Mouse (Mus musculus): ENCODE measurements at regions not wholly inside any gene's neighbourhood (a gene's known extent, or its start where the extent isn't known, plus 50 kb on each side); places are given as distances from the start of the nearest gene placed in this dataset.
A peak's percentile ranks its signal among the peaks of the same experiment; 100 is the strongest.

DNA sequence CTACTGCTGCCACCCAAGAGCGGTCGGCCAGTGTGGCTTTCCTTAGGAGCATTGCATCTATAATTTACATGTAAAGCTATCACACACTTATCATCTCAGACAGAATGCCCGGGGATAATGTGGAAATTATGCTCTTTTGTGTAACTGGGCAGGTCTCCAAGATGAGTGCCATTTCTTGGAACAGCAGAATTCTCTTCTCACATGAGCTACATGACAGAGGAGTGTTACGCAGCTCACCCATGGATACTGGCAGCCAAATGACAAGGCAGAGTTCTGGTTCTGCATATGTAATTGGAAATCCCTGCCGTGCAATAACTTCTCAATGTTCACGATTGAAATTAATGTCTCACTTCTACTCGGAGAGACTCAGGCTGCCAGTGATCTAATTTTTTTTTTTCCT lies 119.1 kb downstream of the Ube2e3 start:
- Histone ChIP-seq H3K27ac (replicated peaks) (no peak overlapping the region), H3K9ac (no peak overlapping the region), H3K9me3 (replicated peaks) (no peaks in the 10 kb centered on the region), H3K4me2 (replicated peaks) (no peak overlapping the region), H3K27me3 (no peaks in the 10 kb centered on the region), H3K4me1 (0 out of 2 replicates have a peak, but pooled peaks cover 5% of the 10 kb centered on the region), H3K36me3 (no peaks in the 10 kb centered on the region), H3K4me3 (replicated peaks) (no peak overlapping the region)
- WGBS: 60% methylated on average over 7 of the region's 7 CpGs
- ATAC-seq (ENCODE audit: insufficient number of reproducible peaks, low FRiP score, low TSS enrichment, low read depth): peak; percentile 15; the same call in 1 of the 2 replicates

DNA sequence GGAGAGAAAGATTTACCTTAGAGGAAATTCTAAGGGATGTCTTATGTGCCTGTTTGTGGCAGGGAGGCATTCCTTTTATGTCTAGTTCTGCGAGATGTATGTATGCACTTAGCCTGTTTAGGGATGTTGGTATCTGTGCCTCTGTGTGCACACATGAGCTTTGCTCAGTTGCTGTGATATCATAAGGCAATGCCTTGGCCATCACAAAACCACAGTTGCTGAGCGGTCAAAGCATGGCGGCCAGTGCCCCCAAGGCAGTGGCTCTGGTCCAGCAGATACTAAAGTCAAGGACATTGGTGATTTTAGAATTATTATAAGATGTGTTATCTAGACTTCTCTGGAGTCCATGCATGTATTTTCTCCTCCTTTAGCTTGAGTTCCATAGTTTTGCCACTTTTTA lies 119.5 kb downstream of the Ube2e3 start:
- WGBS: 92% methylated on average over 3 of the region's 3 CpGs
- Histone ChIP-seq H3K4me3 (replicated peaks) (no peak overlapping the region), H3K27ac (replicated peaks) (no peak overlapping the region), H3K9ac (no peak overlapping the region), H3K4me1 (0 out of 2 replicates have a peak, but pooled peaks cover 5% of the 10 kb centered on the region), H3K9me3 (replicated peaks) (no peaks in the 10 kb centered on the region), H3K27me3 (no peaks in the 10 kb centered on the region), H3K36me3 (no peaks in the 10 kb centered on the region), H3K4me2 (replicated peaks) (no peak overlapping the region)
- no peak for ATAC-seq (ENCODE audit: insufficient number of reproducible peaks, low FRiP score, low TSS enrichment, low read depth)

DNA sequence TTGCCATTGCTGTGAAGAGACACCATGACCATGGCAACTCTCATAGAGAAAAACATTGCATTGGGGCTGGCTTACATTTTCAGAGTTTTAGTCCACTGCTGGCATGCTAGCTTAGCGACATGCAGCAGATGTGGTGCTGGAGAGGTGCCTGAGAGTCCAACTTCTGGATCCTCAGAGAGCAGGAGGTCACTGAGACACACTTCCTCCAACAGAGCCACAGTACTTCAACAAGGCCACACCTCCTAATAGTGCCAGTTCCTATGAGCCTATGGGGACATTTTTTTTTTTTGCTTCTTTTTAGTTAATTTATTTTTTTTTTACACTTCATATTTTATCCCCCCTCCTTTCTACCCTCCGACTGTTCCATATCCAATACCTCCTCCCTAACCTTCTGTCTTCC lies 120.3 kb downstream of the Ube2e3 start:
- H3K27ac ChIP-seq (replicated peaks): no peak overlapping the region
- no peaks in the 10 kb centered on the region for H3K9me3 ChIP-seq (replicated peaks)
- ATAC-seq (ENCODE audit: insufficient number of reproducible peaks, low FRiP score, low TSS enrichment, low read depth): no peak
- H3K36me3 ChIP-seq: no peaks in the 10 kb centered on the region
- no peak overlapping the region for H3K9ac ChIP-seq
- no peak overlapping the region for H3K4me3 ChIP-seq (replicated peaks)
- H3K27me3 ChIP-seq: no peaks in the 10 kb centered on the region
- 0 out of 2 replicates have a peak, but pooled peaks cover 5% of the 10 kb centered on the region for H3K4me1 ChIP-seq
- WGBS: 89% methylated on average over 2 of the region's 2 CpGs
- no peak overlapping the region for H3K4me2 ChIP-seq (replicated peaks)

DNA sequence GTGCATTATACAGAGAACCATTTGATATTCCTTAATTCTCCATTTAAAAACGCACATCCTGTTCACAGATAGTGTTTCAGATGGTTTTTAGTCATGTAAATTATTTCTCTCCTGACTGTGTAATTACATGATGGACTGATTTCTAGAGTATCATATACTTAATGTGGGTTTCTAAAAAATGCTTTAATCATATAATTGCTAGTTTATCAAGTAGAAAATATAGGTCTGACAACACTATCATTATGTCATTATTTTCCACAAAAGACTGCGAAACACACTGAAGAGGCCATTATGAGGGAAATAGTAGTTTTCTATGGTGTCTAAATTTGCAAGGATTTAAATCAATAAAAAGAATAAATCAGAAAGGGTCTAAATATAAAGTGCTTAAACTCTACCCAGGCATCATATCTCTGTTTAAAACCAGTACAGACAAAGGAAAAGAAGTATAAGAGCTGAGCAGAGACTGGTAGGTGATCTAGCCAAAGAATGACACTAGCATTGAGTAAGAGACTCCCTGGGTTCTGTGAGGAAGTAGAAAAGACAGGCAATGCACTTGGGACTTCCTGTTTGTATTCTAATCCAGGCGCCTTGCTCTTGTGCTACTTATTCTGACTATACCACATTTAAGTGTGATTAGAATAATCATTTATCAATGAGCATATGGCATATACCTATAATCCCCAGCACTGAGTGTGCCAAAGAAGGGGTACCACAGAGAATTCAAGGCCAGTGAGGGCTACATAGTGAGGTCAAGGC lies 127.1 kb downstream of the Ube2e3 start:
- WGBS: 61% methylated on average over 3 of the region's 3 CpGs
- H3K4me1 ChIP-seq: no peaks in the 10 kb centered on the region
- H3K4me3 ChIP-seq (replicated peaks): no peak overlapping the region
- ATAC-seq (ENCODE audit: insufficient number of reproducible peaks, low FRiP score, low TSS enrichment, low read depth): no peak
- no peaks in the 10 kb centered on the region for H3K27me3 ChIP-seq
- H3K9me3 ChIP-seq (replicated peaks): no peaks in the 10 kb centered on the region
- no peaks in the 10 kb centered on the region for H3K36me3 ChIP-seq
- no peak overlapping the region for H3K27ac ChIP-seq (replicated peaks)
- no peak overlapping the region for H3K9ac ChIP-seq
- H3K4me2 ChIP-seq (replicated peaks): no peak overlapping the region

DNA sequence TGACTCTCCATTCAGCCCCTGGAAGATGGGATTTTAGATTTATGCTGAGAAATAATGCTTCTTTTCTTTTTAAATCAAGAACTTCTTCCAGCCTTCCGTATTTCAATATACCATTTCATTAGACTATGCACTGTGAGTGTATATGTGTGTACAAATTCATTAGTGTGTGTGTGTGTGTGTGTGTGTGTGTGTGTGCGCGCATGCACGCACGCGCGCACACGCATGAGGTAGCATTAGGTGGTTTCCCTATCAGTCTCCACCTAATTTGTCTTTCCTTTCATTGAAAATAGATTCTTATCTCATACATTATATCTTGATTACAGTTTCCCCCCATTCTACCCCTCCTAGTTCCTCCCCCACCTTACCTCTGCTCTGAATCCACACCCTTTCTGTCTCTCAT lies 130.7 kb downstream of the Ube2e3 start:
- no peak overlapping the region for H3K9ac ChIP-seq
- no peak for ATAC-seq (ENCODE audit: insufficient number of reproducible peaks, low FRiP score, low TSS enrichment, low read depth)
- no peak overlapping the region for H3K4me3 ChIP-seq (replicated peaks)
- no peaks in the 10 kb centered on the region for H3K36me3 ChIP-seq
- H3K27me3 ChIP-seq: no peaks in the 10 kb centered on the region
- 97% methylated on average over 8 of the region's 8 CpGs for WGBS
- no peak overlapping the region for H3K4me2 ChIP-seq (replicated peaks)
- no peaks in the 10 kb centered on the region for H3K4me1 ChIP-seq
- H3K27ac ChIP-seq (replicated peaks): no peak overlapping the region
- H3K9me3 ChIP-seq (replicated peaks): no peaks in the 10 kb centered on the region

DNA sequence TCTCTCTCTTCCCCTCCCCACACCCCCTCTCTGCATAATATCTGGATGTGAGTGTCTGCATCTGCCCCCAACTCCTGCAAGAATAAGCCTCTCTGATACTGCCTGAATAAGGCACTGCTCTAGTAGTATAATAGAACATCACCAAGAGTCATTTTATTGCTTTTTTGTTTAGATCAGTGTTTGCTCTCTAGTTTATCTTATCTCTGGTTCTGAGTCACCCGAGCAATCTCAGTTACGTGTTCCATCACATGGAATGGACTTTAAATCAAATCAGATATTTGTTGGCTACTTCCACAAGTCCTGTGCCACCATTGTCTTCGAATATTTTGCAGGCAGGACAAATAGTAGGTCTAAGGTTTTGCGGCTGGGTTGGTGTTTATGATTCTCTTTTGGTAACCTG lies 131.5 kb downstream of the Ube2e3 start:
- Histone ChIP-seq H3K27me3 (no peaks in the 10 kb centered on the region), H3K4me2 (replicated peaks) (no peak overlapping the region), H3K9me3 (replicated peaks) (no peaks in the 10 kb centered on the region), H3K9ac (no peak overlapping the region), H3K4me1 (0 out of 2 replicates have a peak, but pooled peaks cover 2% of the 10 kb centered on the region), H3K27ac (replicated peaks) (no peak overlapping the region), H3K36me3 (no peaks in the 10 kb centered on the region), H3K4me3 (replicated peaks) (no peak overlapping the region)
- WGBS: 86% methylated on average over 4 of the region's 4 CpGs
- no peak for ATAC-seq (ENCODE audit: insufficient number of reproducible peaks, low FRiP score, low TSS enrichment, low read depth)

DNA sequence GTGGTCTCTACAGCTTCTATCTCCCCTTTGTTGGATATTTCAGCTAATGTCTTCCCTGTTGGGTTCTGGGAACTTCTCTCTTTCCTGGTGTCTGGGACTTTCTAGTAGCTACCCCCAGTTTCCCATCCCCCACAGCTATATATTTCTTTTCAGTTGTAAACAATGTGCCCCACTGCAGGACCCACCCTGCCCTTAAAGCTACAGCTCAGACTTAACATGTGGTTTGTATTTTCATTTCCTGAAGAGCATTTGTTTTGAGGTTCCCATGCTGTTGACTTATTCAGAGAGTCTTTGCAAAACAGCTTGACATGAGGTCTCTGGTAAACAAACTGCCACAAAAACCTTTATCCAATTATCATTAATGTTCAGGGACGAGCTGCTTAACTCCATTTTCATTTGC lies 136.9 kb downstream of the Ube2e3 start:
- Histone ChIP-seq H3K9ac (no peak overlapping the region), H3K4me1 (0 out of 2 replicates have a peak, but pooled peaks cover 8% of the 10 kb centered on the region), H3K36me3 (no peaks in the 10 kb centered on the region), H3K27me3 (no peaks in the 10 kb centered on the region), H3K9me3 (replicated peaks) (no peaks in the 10 kb centered on the region), H3K4me3 (replicated peaks) (no peak overlapping the region), H3K4me2 (replicated peaks) (no peak overlapping the region), H3K27ac (replicated peaks) (no peak overlapping the region)
- WGBS: 40% methylated on average over 1 of the region's 1 CpGs
- peak; percentile 57; the same call in 1 of the 2 replicates for ATAC-seq (ENCODE audit: insufficient number of reproducible peaks, low FRiP score, low TSS enrichment, low read depth)

DNA sequence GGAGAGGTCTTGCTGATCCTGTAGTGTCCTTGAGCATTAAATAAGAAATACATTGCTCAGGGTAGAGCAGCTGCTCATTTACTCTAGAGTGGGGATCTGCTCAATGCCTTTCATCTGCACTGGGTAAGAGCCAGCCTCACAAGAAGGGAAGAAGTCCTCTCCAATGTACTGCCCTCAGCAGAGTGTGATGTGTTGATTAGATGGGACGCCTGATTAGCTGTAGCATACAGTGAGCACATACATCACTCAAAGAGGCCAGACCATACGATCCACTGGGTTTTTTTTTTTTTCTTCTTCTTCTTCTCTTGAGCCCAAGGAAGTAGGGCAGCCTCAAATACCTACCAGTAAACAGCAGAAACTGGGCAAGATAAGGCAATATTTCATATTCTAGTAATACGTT lies 140.7 kb downstream of the Ube2e3 start:
- H3K4me1 ChIP-seq: 0 out of 2 replicates have a peak, but pooled peaks cover 9% of the 10 kb centered on the region
- no peak overlapping the region for H3K27ac ChIP-seq (replicated peaks)
- H3K9me3 ChIP-seq (replicated peaks): no peaks in the 10 kb centered on the region
- 81% methylated on average over 3 of the region's 3 CpGs for WGBS
- no peak overlapping the region for H3K4me2 ChIP-seq (replicated peaks)
- H3K9ac ChIP-seq: no peak overlapping the region
- H3K36me3 ChIP-seq: no peaks in the 10 kb centered on the region
- no peak overlapping the region for H3K4me3 ChIP-seq (replicated peaks)
- no peaks in the 10 kb centered on the region for H3K27me3 ChIP-seq
- ATAC-seq (ENCODE audit: insufficient number of reproducible peaks, low FRiP score, low TSS enrichment, low read depth): no peak

DNA sequence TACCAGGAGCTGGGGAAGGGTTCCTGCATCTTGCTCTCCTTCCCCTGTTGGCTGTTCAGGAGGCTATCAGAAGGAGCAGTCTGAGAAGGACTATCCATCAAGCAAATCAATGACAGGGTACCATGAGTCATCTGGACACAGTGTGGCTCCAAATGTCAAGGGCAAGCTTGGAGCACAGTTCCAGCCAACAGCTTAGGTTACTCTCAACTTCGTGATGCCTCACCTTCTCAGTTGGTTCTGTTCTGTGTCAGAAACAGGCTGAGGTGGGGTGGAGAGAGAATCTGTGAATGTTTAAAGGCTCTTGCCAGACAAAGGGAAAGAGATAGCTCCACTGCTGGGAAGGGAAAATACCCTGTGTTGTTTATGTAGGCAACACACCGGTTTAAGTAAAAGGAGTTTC lies 141.9 kb downstream of the Ube2e3 start:
- no peak for ATAC-seq (ENCODE audit: insufficient number of reproducible peaks, low FRiP score, low TSS enrichment, low read depth)
- Histone ChIP-seq H3K4me1 (0 out of 2 replicates have a peak, but pooled peaks cover 4% of the 10 kb centered on the region), H3K27ac (replicated peaks) (peak overlapping the region; percentile 68; the same call in 1 of the 2 replicates), H3K9me3 (replicated peaks) (no peaks in the 10 kb centered on the region), H3K27me3 (no peaks in the 10 kb centered on the region), H3K4me2 (replicated peaks) (no peak overlapping the region), H3K36me3 (no peaks in the 10 kb centered on the region), H3K4me3 (replicated peaks) (no peak overlapping the region), H3K9ac (no peak overlapping the region)
- 35% methylated on average over 2 of the region's 2 CpGs for WGBS

DNA sequence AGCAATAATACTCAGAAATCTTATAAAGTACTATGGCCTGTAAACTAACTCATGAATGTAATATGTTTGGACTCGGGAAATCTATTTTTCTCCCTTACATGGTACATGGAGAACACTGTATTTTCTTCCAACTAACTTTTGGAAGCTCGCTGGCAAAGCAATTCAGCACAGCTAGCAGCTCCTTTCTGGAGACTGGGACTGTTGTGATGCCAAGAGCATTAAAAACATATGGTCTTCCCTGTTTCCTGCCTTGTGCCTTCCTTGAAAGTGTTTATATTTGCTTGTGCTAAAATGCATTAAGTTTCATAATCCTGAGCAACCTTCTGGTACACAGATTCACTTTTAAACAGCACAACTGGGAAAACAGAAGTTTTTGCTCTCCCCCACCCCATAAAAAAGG lies 142.3 kb downstream of the Ube2e3 start:
- H3K27ac ChIP-seq (replicated peaks): peak overlapping the region; percentile 22; the same call in 1 of the 2 replicates
- no peak for ATAC-seq (ENCODE audit: insufficient number of reproducible peaks, low FRiP score, low TSS enrichment, low read depth)
- H3K9me3 ChIP-seq (replicated peaks): no peaks in the 10 kb centered on the region
- H3K4me1 ChIP-seq: 0 out of 2 replicates have a peak, but pooled peaks cover 4% of the 10 kb centered on the region
- H3K4me3 ChIP-seq (replicated peaks): no peak overlapping the region
- H3K27me3 ChIP-seq: no peaks in the 10 kb centered on the region
- no peaks in the 10 kb centered on the region for H3K36me3 ChIP-seq
- WGBS: 28% methylated on average over 2 of the region's 2 CpGs
- H3K4me2 ChIP-seq (replicated peaks): no peak overlapping the region
- no peak overlapping the region for H3K9ac ChIP-seq

DNA sequence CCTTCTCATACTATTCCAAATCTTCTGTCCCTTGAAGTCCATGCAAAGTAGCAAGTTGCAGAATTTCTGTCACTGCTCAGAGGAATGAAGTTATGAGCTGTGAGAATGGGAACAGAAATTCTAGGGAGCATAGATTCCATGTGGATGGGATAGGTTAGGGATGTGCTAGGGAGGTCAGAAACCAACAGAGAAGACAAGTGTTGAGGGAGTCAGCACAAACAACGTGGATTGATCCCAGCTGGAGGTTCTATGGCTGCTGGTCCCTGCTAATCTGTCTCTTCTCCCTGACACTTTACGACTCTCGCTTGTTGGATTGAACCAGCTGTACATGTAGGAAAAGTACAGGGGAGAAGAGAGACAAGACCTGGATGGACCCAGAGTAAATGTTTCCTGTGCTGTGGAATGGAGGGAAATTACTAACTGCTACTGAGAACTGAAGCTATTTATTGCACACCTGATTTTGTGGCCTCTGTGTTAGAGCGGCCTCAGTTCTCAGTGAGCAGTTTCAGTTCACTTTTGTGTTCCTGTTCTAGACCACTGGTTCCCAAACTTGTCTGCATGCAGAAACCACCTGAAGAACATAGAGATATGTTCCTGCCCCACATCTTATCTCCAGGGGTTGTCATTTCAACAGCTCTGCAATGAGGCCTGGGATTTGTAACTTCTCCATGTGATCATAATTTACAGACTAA lies 151.0 kb downstream of the Ube2e3 start:
- Histone ChIP-seq H3K4me3 (replicated peaks) (no peak overlapping the region), H3K4me1 (no peaks in the 10 kb centered on the region), H3K9me3 (replicated peaks) (no peaks in the 10 kb centered on the region), H3K36me3 (no peaks in the 10 kb centered on the region), H3K27me3 (no peaks in the 10 kb centered on the region), H3K9ac (no peak overlapping the region), H3K27ac (replicated peaks) (no peak overlapping the region), H3K4me2 (replicated peaks) (no peak overlapping the region)
- no peak for ATAC-seq (ENCODE audit: insufficient number of reproducible peaks, low FRiP score, low TSS enrichment, low read depth)
- WGBS: 83% methylated on average over 4 of the region's 4 CpGs
